Mouse (Mus musculus): ENCODE results near the gene Exosc2. TPM values are rescaled to one million over a fixed set of nuclear protein-coding genes. Genes with fewer than 3 reads are reported as not detected.

Exosc2 gene
- total and polyA plus RNA-seq, 2 experiments from 2014 or later, result 33.4 to 34.0 TPM

- DNase-seq (no peak), ATAC-seq (no peak)
- no peaks in the 10 kb centered on the region for H3K9me3 ChIP-seq (ENCODE audit: low read length)
- no peak overlapping the region for H3K9ac ChIP-seq
- no peaks in the 10 kb centered on the region for H3K27me3 ChIP-seq (ENCODE audit: insufficient read depth, low read length)
- H3K4me2 ChIP-seq (ENCODE audit: low read depth), result no peak overlapping the region
- no peak overlapping the region for H3K27ac ChIP-seq (ENCODE audit: low read depth, low read length)
- no peaks in the 10 kb centered on the region for H3K36me3 ChIP-seq (ENCODE audit: insufficient read depth)
- 81% methylated on average over 9 of the region's 9 CpGs for WGBS
- H3K4me3 ChIP-seq (ENCODE audit: low read depth, low read length), result no peak overlapping the region
- no peaks in the 10 kb centered on the region for H3K4me1 ChIP-seq (ENCODE audit: insufficient read depth)
- no peak for TF ChIP-seq CTCF (IDR thresholded peaks at IDR 0.05; ENCODE audit: low read depth)
Observed at GRCm38 (mm10) chr2:31727576-31728277, 57.2 kb downstream of the Exosc2 start.

GRCm38 (mm10) chr2:31730640-31731039, 60.1 kb downstream of the Exosc2 start:
- H3K36me3 ChIP-seq (ENCODE audit: insufficient read depth), result no peaks in the 10 kb centered on the region

More at GRCm38 (mm10) chr2:31730640-31731039, 60.1 kb downstream of the Exosc2 start:
- no peak overlapping the region for H3K27ac ChIP-seq (ENCODE audit: low read depth, low read length)
- no peak overlapping the region for H3K9ac ChIP-seq
- no peak overlapping the region for H3K4me2 ChIP-seq (ENCODE audit: low read depth)
- H3K9me3 ChIP-seq (ENCODE audit: low read length), result no peaks in the 10 kb centered on the region
- DNase-seq (no peak), ATAC-seq (no peak)
- whole genome bisulfite sequencing, result 87% methylated on average over 5 of the region's 5 CpGs
- no peak overlapping the region for H3K4me3 ChIP-seq (ENCODE audit: low read depth, low read length)
- H3K4me1 ChIP-seq (ENCODE audit: insufficient read depth), result no peaks in the 10 kb centered on the region
- no peaks in the 10 kb centered on the region for H3K27me3 ChIP-seq (ENCODE audit: insufficient read depth, low read length)
- TF ChIP-seq CTCF (IDR thresholded peaks at IDR 0.05; ENCODE audit: low read depth), result no peak

Other genes with a start within 250 kb of the Exosc2 start
- 16.2 and 18.0 TPM in 2 replicates for gene Ass1, start 200.5 kb upstream of the Exosc2 start, total RNA-seq (2014; rRNA removed)
- 11.8 and 17.9 TPM in 2 replicates for gene Ass1, start 200.5 kb upstream of the Exosc2 start, polyA plus RNA-seq (2015; fragmentation: Nextera tagmentation; extraction: Ambion mirVana)
- 29.9 and 31.5 TPM in 2 replicates for gene Fubp3, start 98.1 kb upstream of the Exosc2 start, total RNA-seq (2014; rRNA removed)
- 26.6 and 38.7 TPM in 2 replicates for gene Fubp3, start 98.1 kb upstream of the Exosc2 start, polyA plus RNA-seq (2015; fragmentation: Nextera tagmentation; extraction: Ambion mirVana)
- 0.62 and 2.5 TPM in 2 replicates for gene Prdm12, start 30.7 kb upstream of the Exosc2 start, total RNA-seq (2014; rRNA removed)
- gene Prdm12, start 30.7 kb upstream of the Exosc2 start, polyA plus RNA-seq (2015; fragmentation: Nextera tagmentation; extraction: Ambion mirVana), result 1.0 and 1.9 TPM in 2 replicates
- gene Abl1, start 17.7 kb downstream of the Exosc2 start, total RNA-seq (2014; rRNA removed), result 48.1 and 54.0 TPM in 2 replicates
- gene Abl1, start 17.7 kb downstream of the Exosc2 start, polyA plus RNA-seq (2015; fragmentation: Nextera tagmentation; extraction: Ambion mirVana), result 12.4 and 12.5 TPM in 2 replicates
- 0.08 and 0.19 TPM in 2 replicates for gene Qrfp, start 139.9 kb downstream of the Exosc2 start, total RNA-seq (2014; rRNA removed)
- gene Qrfp, start 139.9 kb downstream of the Exosc2 start, polyA plus RNA-seq (2015; fragmentation: Nextera tagmentation; extraction: Ambion mirVana), result 0.06 TPM in 1 of 2 replicates, not detected in the other
- 8.9 and 12.7 TPM in 2 replicates for gene Fibcd1, start 175.3 kb downstream of the Exosc2 start, total RNA-seq (2014; rRNA removed)
- 5.7 and 8.5 TPM in 2 replicates for gene Fibcd1, start 175.3 kb downstream of the Exosc2 start, polyA plus RNA-seq (2015; fragmentation: Nextera tagmentation; extraction: Ambion mirVana)
- gene Lamc3, start 216.6 kb downstream of the Exosc2 start, total RNA-seq (2014; rRNA removed), result 6.2 and 11.0 TPM in 2 replicates
- 1.9 and 2.5 TPM in 2 replicates for gene Lamc3, start 216.6 kb downstream of the Exosc2 start, polyA plus RNA-seq (2015; fragmentation: Nextera tagmentation; extraction: Ambion mirVana)